Mouse (Mus musculus) kidney, embryonic 14.5 days (tissue): Measurements from ENCODE around the gene Prpf40b. TPM values are rescaled to one million over a fixed set of nuclear protein-coding genes. Genes with fewer than 3 reads are reported as not detected.
A peak's percentile ranks its signal among the peaks of the same experiment; 100 is the strongest.

Experiments used
- ATAC-seq: fragments of 200-750 bp; cut with Nextera tagmentation; 2 replicates; pipeline ENCODE4 v1.8.0; 2017; ENCODE audit warnings: moderate number of reproducible peaks, mild to moderate bottlenecking, moderate TSS enrichment, moderate library complexity; ENCODE audit not compliant: low FRiP score, low TSS enrichment
- H3K27ac ChIP-seq: fragments of 300-500 bp; sonication (generic); 2 replicates; pipeline ENCODE4 v1.5.1; 2014; ENCODE audit warnings: low read depth, mild to moderate bottlenecking, low read length, moderate library complexity, mixed read lengths
- H3K27me3 ChIP-seq: fragments of 300-500 bp; sonication (generic); 2 replicates; pipeline ENCODE4 v1.6.1; 2014; ENCODE audit warnings: mild to moderate bottlenecking, low read length; ENCODE audit not compliant: control insufficient read depth, insufficient read depth
- H3K36me3 ChIP-seq: fragments of 300-500 bp; sonication (generic); 2 replicates; pipeline ENCODE4 v1.6.1; 2014; ENCODE audit warnings: low read length, mixed read lengths; ENCODE audit not compliant: control insufficient read depth, insufficient read depth
- H3K4me1 ChIP-seq: fragments of 300-500 bp; sonication (generic); 2 replicates; pipeline ENCODE4 v1.6.1; 2014; ENCODE audit warnings: low read length, mixed read lengths; ENCODE audit not compliant: control insufficient read depth, insufficient read depth
- H3K4me2 ChIP-seq: fragments of 300-500 bp; sonication (generic); replicated peaks from 2 replicates; pipeline ENCODE4 v1.6.1; 2014; ENCODE audit warnings: low read depth, mild to moderate bottlenecking, low read length
- H3K4me3 ChIP-seq: fragments of 300-500 bp; sonication (generic); 2 replicates; pipeline ENCODE4 v1.5.1; 2014; ENCODE audit warnings: mild to moderate bottlenecking, low read length
- H3K9ac ChIP-seq: fragments of 300-500 bp; sonication (generic); 2 replicates; pipeline ENCODE4 v1.6.1; 2014; ENCODE audit warnings: low read depth, mild to moderate bottlenecking, low read length, moderate library complexity
- H3K9me3 ChIP-seq: fragments of 300-500 bp; sonication (generic); 2 replicates; pipeline ENCODE4 v1.6.1; 2016; ENCODE audit warnings: low read length; ENCODE audit not compliant: control insufficient read depth
- WGBS: fragments of 180-500 bp; shearing (Covaris S2); extraction: QIAGEN DNeasy Blood & Tissue Kit; methylation state at CpG from one replicate; pipeline ENCODE4 v1.1.7; 2014; 5-methylcytosine and 5-hydroxymethylcytosine counted together
- polyA plus RNA-seq: library from polyadenylated mRNA; unstranded; fragments of >200 nt; fragmentation: Nextera tagmentation; extraction: Ambion mirVana; gene quantifications from 2 replicates; pipeline ENCODE4 v1.2.1, GENCODE M21; 2014

The Prpf40b gene
- polyA plus RNA-seq, 1 experiment from 2014 or later: 63.9 TPM

- peaks cover 94% of the 10 kb centered on the region for H3K36me3 ChIP-seq
- ATAC-seq: no peak
- peak overlapping the region; percentile 75 for H3K27ac ChIP-seq
- WGBS: 75% methylated on average over 10 of the region's 10 CpGs
- no peaks in the 10 kb centered on the region for H3K27me3 ChIP-seq
- H3K4me1 ChIP-seq: no peaks in the 10 kb centered on the region; the same call in 1 of the 2 replicates
- no peak overlapping the region for H3K4me3 ChIP-seq
- no peak overlapping the region for H3K9ac ChIP-seq
- no peaks in the 10 kb centered on the region for H3K9me3 ChIP-seq
- no peak overlapping the region for H3K4me2 ChIP-seq
Observed at GRCm38 (mm10) chr15:99320168-99320674, 25.3 kb downstream of the Prpf40b start.

GRCm38 (mm10) chr15:99320978-99321377 lies 26.1 kb downstream of the Prpf40b start:
- Histone ChIP-seq H3K4me2 (no peak overlapping the region), H3K9me3 (no peaks in the 10 kb centered on the region), H3K36me3 (peaks cover 95% of the 10 kb centered on the region), H3K27ac (peak overlapping the region; percentile 75; the same call in 1 of the 2 replicates), H3K4me3 (no peak overlapping the region), H3K27me3 (no peaks in the 10 kb centered on the region), H3K4me1 (no peaks in the 10 kb centered on the region; the same call in 1 of the 2 replicates), H3K9ac (no peak overlapping the region)
- no peak for ATAC-seq
- 59% methylated on average over 9 of the region's 9 CpGs for WGBS

GRCm38 (mm10) chr15:99324151-99324550 lies 29.3 kb downstream of the Prpf40b start:
- peak overlapping the region; percentile 14; the same call in 1 of the 2 replicates for H3K27ac ChIP-seq
- no peaks in the 10 kb centered on the region for H3K4me1 ChIP-seq
- WGBS: 67% methylated on average over 9 of the region's 9 CpGs
- no peak overlapping the region for H3K4me2 ChIP-seq
- no peaks in the 10 kb centered on the region for H3K27me3 ChIP-seq
- H3K4me3 ChIP-seq: no peak overlapping the region
- ATAC-seq: no peak
- no peak overlapping the region for H3K9ac ChIP-seq
- peaks cover 89% of the 10 kb centered on the region for H3K36me3 ChIP-seq
- no peaks in the 10 kb centered on the region for H3K9me3 ChIP-seq

DNA sequence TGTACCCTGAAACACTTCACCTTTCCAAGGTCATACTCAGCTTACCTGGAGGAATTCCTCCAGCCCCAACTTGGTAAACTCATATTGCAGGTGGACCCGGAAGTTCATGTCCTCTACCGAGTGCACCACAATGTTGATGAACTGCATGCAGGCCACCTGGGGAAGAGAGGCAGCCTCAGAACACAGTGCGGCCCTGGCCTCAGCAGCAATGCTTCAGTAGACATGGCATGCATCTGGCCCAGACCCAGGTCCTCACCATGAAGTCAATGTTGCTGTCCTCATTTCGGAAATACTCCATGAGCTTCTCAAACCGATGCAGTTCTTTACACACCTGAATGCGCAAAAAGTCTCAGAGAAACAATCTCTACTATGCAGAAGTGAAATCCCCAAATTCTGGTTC lies 30.7 kb downstream of the Prpf40b start:
- no peak for ATAC-seq
- WGBS: 95% methylated on average over 6 of the region's 6 CpGs
- H3K9ac ChIP-seq: no peak overlapping the region
- H3K4me1 ChIP-seq: no peaks in the 10 kb centered on the region
- no peaks in the 10 kb centered on the region for H3K9me3 ChIP-seq
- no peaks in the 10 kb centered on the region for H3K27me3 ChIP-seq
- H3K4me3 ChIP-seq: no peak overlapping the region
- H3K36me3 ChIP-seq: peaks cover 85% of the 10 kb centered on the region
- no peak overlapping the region for H3K4me2 ChIP-seq
- H3K27ac ChIP-seq: no peak overlapping the region

DNA sequence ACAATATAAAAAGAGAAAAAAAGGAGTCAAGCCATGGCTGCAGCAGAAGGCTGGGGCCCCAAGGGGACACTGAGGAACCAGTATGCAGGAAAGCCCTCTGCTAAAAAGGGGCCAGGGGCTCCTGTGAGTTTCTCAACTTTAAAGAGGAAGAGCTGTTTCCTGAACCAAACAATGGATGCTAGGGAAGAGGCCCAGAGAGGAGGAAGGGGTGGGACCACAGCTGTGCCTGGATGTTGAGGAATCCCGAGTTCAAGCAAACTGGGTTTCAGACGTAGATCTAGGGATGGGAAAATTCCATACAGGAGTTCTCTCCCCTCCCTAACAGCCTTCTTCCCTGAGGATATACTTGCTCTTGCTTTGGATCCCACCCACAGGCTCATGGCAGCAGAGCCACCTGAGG lies 31.5 kb downstream of the Prpf40b start:
- H3K9me3 ChIP-seq: no peaks in the 10 kb centered on the region
- H3K36me3 ChIP-seq: peaks cover 82% of the 10 kb centered on the region
- no peaks in the 10 kb centered on the region for H3K27me3 ChIP-seq
- peaks cover 5% of the 10 kb centered on the region; the same call in 1 of the 2 replicates for H3K4me1 ChIP-seq
- no peak overlapping the region for H3K4me3 ChIP-seq
- no peak overlapping the region for H3K4me2 ChIP-seq
- no peak for ATAC-seq
- peak overlapping the region; percentile 55; the same call in 1 of the 2 replicates for H3K27ac ChIP-seq
- 55% methylated on average over 2 of the region's 2 CpGs for WGBS
- H3K9ac ChIP-seq: no peak overlapping the region

DNA sequence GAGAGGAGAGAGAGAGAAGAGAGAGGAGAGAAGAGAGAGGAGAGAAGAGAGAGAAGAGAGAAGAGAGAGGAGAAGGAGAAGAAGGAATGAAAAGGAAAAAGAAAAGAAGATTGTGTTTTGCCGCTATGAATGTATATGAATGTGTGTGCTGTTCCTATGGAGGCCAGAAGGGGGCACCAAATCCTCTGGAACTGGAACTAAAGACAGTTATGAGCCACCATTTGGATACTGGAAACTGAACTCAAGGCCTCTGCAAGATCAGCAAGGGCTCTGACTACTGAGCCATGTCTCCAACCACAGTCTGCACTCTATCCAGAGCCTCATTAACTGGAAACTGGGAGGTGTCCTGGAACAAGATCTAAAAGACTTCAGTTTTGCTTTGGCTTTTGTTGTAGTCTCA lies 32.1 kb downstream of the Prpf40b start:
- H3K27me3 ChIP-seq: no peaks in the 10 kb centered on the region
- H3K4me3 ChIP-seq: no peak overlapping the region
- no peak overlapping the region for H3K27ac ChIP-seq
- H3K36me3 ChIP-seq: peaks cover 77% of the 10 kb centered on the region
- no peaks in the 10 kb centered on the region for H3K9me3 ChIP-seq
- H3K4me1 ChIP-seq: peaks cover 11% of the 10 kb centered on the region
- WGBS: 90% methylated on average over 1 of the region's 1 CpGs
- no peak overlapping the region for H3K4me2 ChIP-seq
- H3K9ac ChIP-seq: no peak overlapping the region
- ATAC-seq: no peak

GRCm38 (mm10) chr15:99328011-99328410 lies 33.1 kb downstream of the Prpf40b start:
- Histone ChIP-seq H3K27ac (no peak overlapping the region), H3K36me3 (peaks cover 67% of the 10 kb centered on the region), H3K27me3 (no peaks in the 10 kb centered on the region), H3K4me2 (no peak overlapping the region), H3K9ac (no peak overlapping the region), H3K4me3 (no peak overlapping the region), H3K4me1 (peaks cover 21% of the 10 kb centered on the region), H3K9me3 (no peaks in the 10 kb centered on the region)
- ATAC-seq: no peak
- WGBS: 96% methylated on average over 5 of the region's 5 CpGs

GRCm38 (mm10) chr15:99330324-99330723 lies 35.4 kb downstream of the Prpf40b start:
- Histone ChIP-seq H3K4me1 (peaks cover 39% of the 10 kb centered on the region), H3K9ac (no peak overlapping the region), H3K4me2 (no peak overlapping the region), H3K36me3 (peaks cover 48% of the 10 kb centered on the region), H3K9me3 (no peaks in the 10 kb centered on the region), H3K27me3 (no peaks in the 10 kb centered on the region), H3K4me3 (no peak overlapping the region), H3K27ac (no peak overlapping the region)
- ATAC-seq: no peak
- 66% methylated on average over 2 of the region's 2 CpGs for WGBS

- Histone ChIP-seq H3K27ac (peak overlapping the region; percentile 97; the same call in 1 of the 2 replicates), H3K36me3 (peaks cover 38% of the 10 kb centered on the region), H3K9ac (no peak overlapping the region), H3K9me3 (no peaks in the 10 kb centered on the region), H3K4me2 (no peak overlapping the region), H3K27me3 (no peaks in the 10 kb centered on the region), H3K4me3 (no peak overlapping the region), H3K4me1 (peaks cover 39% of the 10 kb centered on the region)
- no peak for ATAC-seq
- 71% methylated on average over 5 of the region's 5 CpGs for WGBS
Observed at GRCm38 (mm10) chr15:99331341-99331740, 36.5 kb downstream of the Prpf40b start.
